Mouse (Mus musculus): ENCODE measurements around the gene Stxbp3.

DNA sequence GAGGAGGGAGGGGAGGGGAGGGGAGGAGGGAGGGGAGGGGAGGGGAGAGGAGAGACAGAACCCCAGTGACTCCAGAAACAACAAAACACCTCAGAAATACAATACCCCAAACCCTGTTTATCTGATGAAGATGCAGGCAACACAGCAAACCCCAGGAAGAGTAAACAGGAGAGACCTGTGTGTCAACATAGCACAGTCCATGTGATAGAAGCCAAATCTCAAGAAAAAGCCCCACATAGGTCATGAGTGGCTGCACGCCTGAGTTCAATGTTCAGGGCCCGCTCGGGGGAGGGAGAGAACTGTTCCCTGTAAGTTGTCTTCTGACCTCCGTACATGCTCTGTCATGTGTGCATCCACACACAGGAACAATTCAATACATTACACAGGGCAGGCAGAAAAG, 43.9 kb downstream of the Stxbp3 start:
- no peak for TF ChIP-seq POLR2A (IDR thresholded peaks at IDR 0.05; ENCODE audit: control insufficient read depth in 1 of 2, insufficient read depth in 1 of 2, low read depth in 1 of 2, low read length in 2 of 2, poor library complexity in 1 of 2)
- no peak for TF ChIP-seq ZKSCAN1 (IDR thresholded peaks at IDR 0.05; ENCODE audit: low read depth, low read length)
- TF ChIP-seq EP300 (IDR thresholded peaks at IDR 0.05; ENCODE audit: low read depth in 1 of 2, low read length in 2 of 2), result no peak
- no peak for TF ChIP-seq NELFE (IDR thresholded peaks at IDR 0.05; ENCODE audit: low read depth, low read length)
- TF ChIP-seq CTCF (IDR thresholded peaks at IDR 0.05 in 2 of 3, conservative IDR thresholded peaks at IDR 0.05 in 1 of 3; ENCODE audit: control insufficient read depth in 1 of 3, insufficient read depth in 1 of 3, low read depth in 2 of 3, low read length in 3 of 3, poor library complexity in 1 of 3, severe bottlenecking in 1 of 3), result no peak
- no peak for TF ChIP-seq ZNF384 (IDR thresholded peaks at IDR 0.05; ENCODE audit: low read depth, low read length)
- TF ChIP-seq MAZ (IDR thresholded peaks at IDR 0.05; ENCODE audit: low read depth, low read length), result no peak
- TF ChIP-seq MAFK (IDR thresholded peaks at IDR 0.05; ENCODE audit: borderline replicate concordance, low read depth, low read length), result no peak
- TF ChIP-seq KAT2A (conservative IDR thresholded peaks at IDR 0.05; ENCODE audit: low read depth, low read length), result no peak
- TF ChIP-seq MEF2A (IDR thresholded peaks at IDR 0.05; ENCODE audit: extremely low read depth, insufficient replicate concordance, low read depth, low read length, poor library complexity, severe bottlenecking), result no peak
- TF ChIP-seq TAL1 (IDR thresholded peaks at IDR 0.05; ENCODE audit: low read length), result no peak
